Mouse (Mus musculus) cortical plate, adult 2 months (tissue): ENCODE measurements around the gene Slc6a20b.

Source experiments
- CTCF ChIP-seq: fragments of 200-500 bp; IDR thresholded peaks from 2 replicates; pipeline ENCODE4 v1.5.1; 2011; ENCODE audit warnings: mild to moderate bottlenecking, control low read depth, low read length; ENCODE audit not compliant: insufficient read depth; ENCODE audit errors: extremely low read depth
- POLR2A ChIP-seq: fragments of 200-500 bp; IDR thresholded peaks from 2 replicates; pipeline ENCODE4 v1.6.1; 2011; ENCODE audit warnings: mild to moderate bottlenecking, low read length, control low read depth; ENCODE audit not compliant: insufficient read depth; ENCODE audit errors: extremely low read depth

GRCm38 (mm10) chr9:123665645-123666044, 33.3 kb upstream of the Slc6a20b start:
- peak; percentile 37 for TF ChIP-seq CTCF
- no peak for TF ChIP-seq POLR2A
